Mouse (Mus musculus) hindbrain, embryonic 10.5 days (tissue): ENCODE measurements around the gene Krtap4-6. TPM values are rescaled to one million over a fixed set of nuclear protein-coding genes. Genes with fewer than 3 reads are reported as not detected.
"Not testable (repeated sequence)": the region's sequence is repeated elsewhere in the genome, so short reads cannot be mapped to it uniquely, and the experiment has no call there.

Source experiments
- DNase-seq: peaks from one replicate; pipeline ENCODE4 v3.0.0-alpha.2; 2017; ENCODE audit warnings: low spot score
- H3K27ac ChIP-seq: fragments of 300-500 bp; sonication (generic); 2 replicates; pipeline ENCODE4 v1.5.1; 2016; ENCODE audit warnings: mild to moderate bottlenecking, moderate library complexity
- H3K27me3 ChIP-seq: fragments of 300-500 bp; sonication (generic); 2 replicates; pipeline ENCODE4 v1.6.1; 2016; ENCODE audit warnings: mild to moderate bottlenecking; ENCODE audit not compliant: poor library complexity, insufficient read depth, severe bottlenecking
- H3K36me3 ChIP-seq: fragments of 300-500 bp; sonication (generic); 2 replicates; pipeline ENCODE4 v1.6.1; 2016; ENCODE audit warnings: mild to moderate bottlenecking, moderate library complexity
- H3K4me1 ChIP-seq: fragments of 300-500 bp; sonication (generic); replicated peaks from 2 replicates; pipeline ENCODE4 v1.6.1; 2016; ENCODE audit warnings: mild to moderate bottlenecking
- H3K4me3 ChIP-seq: fragments of 300-500 bp; sonication (generic); 2 replicates; pipeline ENCODE4 v1.5.1; 2016; ENCODE audit warnings: mild to moderate bottlenecking, moderate library complexity
- H3K9me3 ChIP-seq: fragments of 300-500 bp; sonication (generic); 2 replicates; pipeline ENCODE4 v1.6.1; 2016; ENCODE audit warnings: mild to moderate bottlenecking, moderate library complexity
- WGBS: fragments of 180-500 bp; shearing (Covaris S2); methylation state at CpG from one replicate; pipeline ENCODE4 v1.1.7; 2016; 5-methylcytosine and 5-hydroxymethylcytosine counted together
- polyA plus RNA-seq: library from polyadenylated mRNA; unstranded; fragments of >200 nt; fragmentation: Nextera tagmentation; extraction: Ambion mirVana; gene quantifications from 2 replicates; pipeline ENCODE4 v1.2.1, GENCODE M21; 2016

The Krtap4-6 gene
- polyA plus RNA-seq, result not detected in 2 replicates

DNA sequence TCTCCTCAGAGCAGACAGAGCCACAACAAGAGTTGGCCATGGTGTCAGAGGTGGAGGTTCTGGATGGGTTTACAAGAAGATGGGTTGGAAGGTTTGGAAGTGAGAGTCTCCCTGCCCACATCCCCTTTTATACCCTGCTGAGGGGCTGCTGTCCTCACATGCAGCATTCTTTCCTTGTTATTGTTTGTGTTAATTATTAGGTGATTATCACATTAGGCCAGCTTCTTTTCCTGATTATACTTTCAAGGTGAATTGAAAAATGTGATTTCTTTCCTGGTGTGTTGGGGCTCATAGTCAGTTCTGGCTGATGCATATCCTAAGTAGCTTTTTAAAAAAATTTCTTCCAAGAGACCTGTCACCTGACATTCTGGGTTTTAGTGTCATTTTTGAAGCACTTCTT lies at the start of gene Krtap4-6:
Gene Krtap4-6 (minus strand): TSS at position 101 of the 400 bp plus-strand sequence.
- DNase-seq, result no peak
- Histone ChIP-seq H3K4me3 (no peak within 1 kb of the TSS), H3K4me1 (no peaks in the 10 kb centered on the region), H3K9me3 (0 out of 2 replicates have a peak, but pooled peaks cover 2% of the 10 kb centered on the region), H3K27ac (no peak within 1 kb of the TSS), H3K27me3 (no peaks in the 10 kb centered on the region), H3K36me3 (no peaks in the 10 kb centered on the region)

DNA sequence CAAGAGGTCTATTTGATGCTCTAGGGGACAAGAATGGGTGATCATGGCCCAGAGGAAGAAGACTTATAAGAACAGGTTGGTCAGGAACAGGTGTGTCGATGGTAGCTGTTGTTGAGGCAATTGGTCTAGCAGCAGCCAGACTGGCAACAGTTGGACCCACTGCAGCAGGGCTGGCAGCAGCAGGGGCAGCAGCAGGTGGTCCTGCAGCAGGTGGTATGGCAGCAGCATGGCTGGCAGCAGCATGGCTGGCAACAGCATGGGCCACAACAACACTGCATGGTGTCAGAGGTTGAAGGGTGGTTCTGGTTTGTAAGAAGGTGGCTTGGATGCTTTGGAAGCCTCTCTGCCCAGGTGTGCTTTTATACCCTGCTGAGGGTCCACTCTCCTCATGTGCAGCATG lies 24.7 kb upstream of the Krtap4-6 start, which contains the start of gene Gm14190:
Gene Gm14190 (minus strand): TSS at position 278 of the 400 bp plus-strand sequence.
- H3K4me1 ChIP-seq, result no peaks in the 10 kb centered on the region
- H3K4me3 ChIP-seq, result no peak within 1 kb of the TSS
- WGBS, result 94% methylated on average over 1 of the region's 1 CpGs
- H3K36me3 ChIP-seq, result no peaks in the 10 kb centered on the region
- no peak for DNase-seq
- no peaks in the 10 kb centered on the region for H3K9me3 ChIP-seq
- H3K27me3 ChIP-seq, result no peaks in the 10 kb centered on the region
- H3K27ac ChIP-seq, result no peak within 1 kb of the TSS

DNA sequence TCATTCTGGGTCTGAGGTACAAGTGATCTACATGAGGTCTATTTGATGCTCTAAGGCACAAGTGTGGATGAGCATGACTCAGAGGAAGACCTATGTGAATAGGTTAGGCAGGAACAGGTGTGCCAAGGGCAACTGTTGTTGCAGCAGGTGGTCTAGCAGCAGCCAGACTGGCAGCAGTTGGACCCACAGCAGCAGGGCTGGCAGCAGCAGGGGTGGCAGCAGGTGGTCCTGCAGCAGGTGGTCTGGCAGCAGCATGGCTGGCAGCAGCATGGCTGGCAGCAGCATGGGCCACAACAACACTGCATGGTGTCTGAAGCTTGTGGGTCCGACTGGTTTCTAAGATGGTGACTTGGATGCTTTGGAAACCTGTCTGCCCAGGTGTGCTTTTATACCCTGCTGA lies 19.5 kb upstream of the Krtap4-6 start:
- not testable (repeated sequence) for H3K36me3 ChIP-seq, H3K27ac ChIP-seq, H3K9me3 ChIP-seq, H3K27me3 ChIP-seq, H3K4me3 ChIP-seq, DNase-seq, H3K4me1 ChIP-seq
- WGBS, result 66% methylated on average over 1 of the region's 1 CpGs

DNA sequence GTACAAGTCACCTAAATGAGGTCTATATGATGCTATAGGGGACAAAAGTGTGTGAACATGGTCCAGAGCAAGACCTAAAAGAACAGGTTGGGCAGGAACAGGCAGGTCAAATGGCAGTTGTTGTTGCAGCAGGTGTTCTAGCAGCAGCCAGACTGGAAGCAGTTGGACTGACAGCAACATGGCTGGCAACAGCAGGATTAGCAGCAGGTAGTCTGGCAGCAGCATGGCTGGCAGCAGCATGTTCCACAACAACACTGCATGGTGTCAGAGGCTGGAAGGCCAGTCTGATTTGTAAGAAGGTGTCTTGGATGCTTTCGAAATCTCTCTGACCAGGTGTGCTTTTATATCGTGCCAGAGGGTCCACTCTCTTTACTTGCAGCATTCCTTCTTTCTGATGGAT lies 17.7 kb upstream of the Krtap4-6 start:
- H3K27ac ChIP-seq, result no peak overlapping the region
- H3K4me3 ChIP-seq, result no peak overlapping the region
- H3K9me3 ChIP-seq, result no peaks in the 10 kb centered on the region
- 91% methylated on average over 2 of the region's 2 CpGs for WGBS
- no peaks in the 10 kb centered on the region for H3K4me1 ChIP-seq
- no peak for DNase-seq
- H3K36me3 ChIP-seq, result no peaks in the 10 kb centered on the region
- H3K27me3 ChIP-seq, result no peaks in the 10 kb centered on the region

DNA sequence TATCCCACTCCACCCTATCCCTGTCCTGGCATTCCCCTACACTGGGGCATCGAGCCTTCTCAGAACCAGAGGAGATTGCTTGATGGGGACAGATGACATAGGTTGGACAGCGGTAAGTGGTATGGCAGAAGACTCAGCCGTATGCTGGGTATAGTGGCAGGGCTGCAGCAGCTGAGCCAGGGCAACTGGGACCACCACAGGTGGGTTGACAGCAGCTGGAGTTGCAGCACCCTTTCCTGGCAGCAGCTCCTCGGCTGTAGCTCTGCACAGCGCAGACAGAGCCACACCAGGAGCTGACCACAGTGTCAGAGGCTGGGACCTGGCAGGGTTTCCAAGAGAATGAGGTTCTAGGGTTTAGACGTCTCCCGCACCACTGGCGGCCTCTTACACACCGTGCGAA lies 3.0 kb downstream of the Krtap4-6 start:
- no peak for DNase-seq
- 0 out of 2 replicates have a peak, but pooled peaks cover 2% of the 10 kb centered on the region for H3K9me3 ChIP-seq
- H3K4me3 ChIP-seq, result no peak overlapping the region
- no peaks in the 10 kb centered on the region for H3K36me3 ChIP-seq
- H3K4me1 ChIP-seq, result no peaks in the 10 kb centered on the region
- 89% methylated on average over 10 of the region's 10 CpGs for WGBS
- H3K27ac ChIP-seq, result no peak overlapping the region
- H3K27me3 ChIP-seq, result no peaks in the 10 kb centered on the region

DNA sequence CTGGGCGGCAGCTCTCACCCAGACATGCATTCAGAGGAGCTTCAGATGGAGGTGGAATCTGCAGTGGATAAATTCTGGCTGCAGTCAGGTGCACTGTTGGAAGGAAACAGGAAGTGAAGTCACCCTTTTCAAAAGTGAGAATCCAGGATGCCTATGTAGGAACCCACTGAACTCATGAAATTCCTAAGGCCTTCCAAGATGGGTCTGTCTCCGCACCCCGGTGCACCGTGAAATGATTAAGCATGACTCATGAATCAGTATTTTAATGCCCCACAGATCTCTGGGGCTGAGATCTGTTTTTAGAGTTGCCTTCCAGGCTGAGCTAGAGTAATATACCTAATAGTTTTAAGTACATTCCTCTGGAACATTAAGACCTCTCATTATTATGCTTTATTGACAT lies 6.5 kb downstream of the Krtap4-6 start:
- DNase-seq, result no peak
- Histone ChIP-seq H3K36me3 (no peaks in the 10 kb centered on the region), H3K27me3 (no peaks in the 10 kb centered on the region), H3K4me3 (no peak overlapping the region), H3K27ac (no peak overlapping the region), H3K4me1 (0 out of 2 replicates have a peak, but pooled peaks cover 3% of the 10 kb centered on the region), H3K9me3 (no peaks in the 10 kb centered on the region)
- WGBS, result 89% methylated on average over 4 of the region's 4 CpGs

DNA sequence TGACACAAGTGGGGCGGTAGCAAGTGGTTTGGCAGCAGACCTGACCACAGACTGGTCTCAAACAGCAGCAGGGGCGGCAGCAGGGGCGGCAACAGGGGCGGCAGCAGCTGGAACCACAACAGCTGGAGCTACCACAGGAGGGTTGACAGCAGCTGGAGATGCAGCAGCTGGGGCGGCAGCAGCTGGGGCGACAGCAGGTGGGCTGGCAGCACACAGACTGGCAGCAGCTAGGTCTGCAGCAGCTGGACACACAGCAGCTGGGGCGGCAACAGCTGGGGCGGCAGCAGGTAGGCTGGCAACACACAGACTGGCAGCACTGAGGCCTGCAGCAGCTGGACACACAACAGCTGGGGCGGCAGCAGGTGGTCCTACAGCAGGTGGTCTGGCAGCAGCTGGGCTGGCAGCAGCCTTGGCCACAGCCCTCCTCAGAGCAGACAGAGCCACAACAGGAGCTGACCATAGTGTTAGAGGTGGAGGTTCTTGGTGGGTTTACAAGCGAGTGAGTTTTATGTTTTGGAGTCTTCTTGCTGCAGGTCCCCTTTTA lies 7.2 kb downstream of the Krtap4-6 start, which contains the start of gene Gm11563:
Gene Gm11563 (minus strand): TSS at position 494 of the 544 bp plus-strand sequence.
- DNase-seq, H3K4me3 ChIP-seq, H3K9me3 ChIP-seq, H3K27ac ChIP-seq, H3K27me3 ChIP-seq, H3K4me1 ChIP-seq, H3K36me3 ChIP-seq: not testable (repeated sequence)
- 68% methylated on average over 10 of the region's 10 CpGs for WGBS

DNA sequence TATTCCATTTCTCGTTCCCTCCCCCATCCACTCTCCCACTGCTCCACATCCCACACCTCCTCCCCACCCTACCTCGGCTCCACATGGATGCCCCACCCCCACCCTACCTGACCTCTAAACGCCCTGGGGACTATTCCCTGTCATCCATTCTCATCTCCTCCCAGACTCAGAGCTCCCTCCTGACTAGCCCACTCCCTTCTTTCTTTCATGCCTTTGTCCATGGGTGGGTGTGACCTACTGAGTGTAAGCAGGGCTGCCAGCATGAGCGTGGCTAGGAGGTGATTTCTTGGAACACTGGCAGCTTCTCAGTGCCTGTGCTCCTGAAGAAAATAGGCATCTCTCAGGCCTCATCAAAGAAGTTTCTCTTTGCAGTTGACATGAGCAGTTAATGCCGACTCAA lies 8.7 kb downstream of the Krtap4-6 start:
- no peak overlapping the region for H3K27ac ChIP-seq
- H3K9me3 ChIP-seq, result no peaks in the 10 kb centered on the region
- H3K27me3 ChIP-seq, result no peaks in the 10 kb centered on the region
- WGBS, result 47% methylated on average over 5 of the region's 5 CpGs
- no peak for DNase-seq
- H3K4me3 ChIP-seq, result no peak overlapping the region
- H3K4me1 ChIP-seq, result 0 out of 2 replicates have a peak, but pooled peaks cover 3% of the 10 kb centered on the region
- H3K36me3 ChIP-seq, result no peaks in the 10 kb centered on the region

DNA sequence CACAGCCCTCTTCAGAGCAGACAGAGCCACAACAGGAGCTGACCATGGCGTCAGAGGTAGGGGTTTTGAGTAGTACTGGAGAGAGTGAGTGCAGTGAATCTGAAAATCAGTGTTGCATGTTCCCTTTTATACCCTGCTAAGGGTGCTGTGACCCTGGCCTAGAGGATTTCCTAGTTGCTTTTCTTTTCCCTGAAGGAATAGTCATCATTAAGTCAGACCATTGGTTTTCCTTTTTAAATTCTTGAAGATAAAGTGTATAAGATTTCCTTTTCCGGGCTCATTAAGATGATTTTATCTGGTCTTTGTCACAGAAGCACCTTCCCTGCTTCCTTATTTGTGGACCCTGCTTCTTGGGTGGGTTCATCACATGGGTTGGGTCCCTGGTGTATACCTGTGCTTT lies 15.6 kb downstream of the Krtap4-6 start, which contains the start of gene Gm11555:
Gene Gm11555 (minus strand): TSS at position 101 of the 400 bp plus-strand sequence.
- Histone ChIP-seq H3K4me1 (no peaks in the 10 kb centered on the region), H3K27ac (no peak within 1 kb of the TSS)
- 83% methylated on average over 2 of the region's 2 CpGs for WGBS

DNA sequence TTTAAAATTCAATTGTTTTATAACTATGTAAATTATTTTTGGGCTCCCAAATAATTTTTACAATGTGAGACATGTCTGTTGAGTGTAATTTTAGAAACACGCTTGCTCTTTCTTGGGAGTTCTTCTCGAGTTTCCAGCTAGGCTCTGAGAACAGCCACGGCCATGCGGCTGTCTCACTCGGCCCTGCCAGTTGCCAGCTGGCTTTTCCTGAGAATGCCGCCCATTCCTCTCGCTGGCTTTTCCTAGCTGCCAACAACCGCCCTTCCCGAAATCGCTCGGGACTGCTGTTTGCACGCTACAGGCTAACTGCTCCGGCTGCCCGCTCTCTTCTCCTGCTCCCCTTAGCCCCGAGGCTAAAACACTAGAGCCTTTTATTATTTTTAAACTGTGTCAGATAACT lies 19.3 kb downstream of the Krtap4-6 start:
- 90% methylated on average over 15 of the region's 15 CpGs for WGBS
- Histone ChIP-seq H3K4me3 (no peak overlapping the region), H3K4me1 (no peaks in the 10 kb centered on the region), H3K36me3 (no peaks in the 10 kb centered on the region), H3K9me3 (no peaks in the 10 kb centered on the region), H3K27me3 (no peaks in the 10 kb centered on the region), H3K27ac (no peak overlapping the region)
- no peak for DNase-seq

More for the DNA sequence above, 15.6 kb downstream of the Krtap4-6 start, which contains the start of gene Gm11555:
- Histone ChIP-seq H3K36me3 (no peaks in the 10 kb centered on the region), H3K4me3 (no peak within 1 kb of the TSS), H3K9me3 (no peaks in the 10 kb centered on the region), H3K27me3 (no peaks in the 10 kb centered on the region)
- DNase-seq, result no peak

DNA sequence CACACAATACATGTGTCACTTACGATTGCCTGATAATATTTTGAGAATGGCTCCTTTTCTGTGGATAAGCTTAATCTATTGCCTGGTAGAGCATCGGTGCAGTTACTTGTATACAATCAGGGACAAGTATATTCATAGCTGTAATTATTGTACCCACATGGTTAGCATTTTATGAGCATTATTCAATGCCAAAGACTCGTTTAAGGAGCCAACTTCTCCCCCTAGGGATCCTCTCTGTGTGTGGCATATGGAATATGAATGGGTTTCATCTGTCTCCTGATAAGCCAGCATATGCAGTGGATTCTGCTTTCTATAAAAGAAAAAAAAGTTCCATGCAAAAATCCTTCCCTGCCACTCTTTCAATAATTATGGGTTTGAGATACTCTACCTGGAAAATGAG lies 21.4 kb downstream of the Krtap4-6 start:
- H3K27ac ChIP-seq, result no peak overlapping the region
- WGBS, result 83% methylated on average over 3 of the region's 3 CpGs
- no peak overlapping the region for H3K4me3 ChIP-seq
- no peaks in the 10 kb centered on the region for H3K27me3 ChIP-seq
- H3K36me3 ChIP-seq, result no peaks in the 10 kb centered on the region
- no peak for DNase-seq
- no peaks in the 10 kb centered on the region for H3K4me1 ChIP-seq
- H3K9me3 ChIP-seq, result no peaks in the 10 kb centered on the region

DNA sequence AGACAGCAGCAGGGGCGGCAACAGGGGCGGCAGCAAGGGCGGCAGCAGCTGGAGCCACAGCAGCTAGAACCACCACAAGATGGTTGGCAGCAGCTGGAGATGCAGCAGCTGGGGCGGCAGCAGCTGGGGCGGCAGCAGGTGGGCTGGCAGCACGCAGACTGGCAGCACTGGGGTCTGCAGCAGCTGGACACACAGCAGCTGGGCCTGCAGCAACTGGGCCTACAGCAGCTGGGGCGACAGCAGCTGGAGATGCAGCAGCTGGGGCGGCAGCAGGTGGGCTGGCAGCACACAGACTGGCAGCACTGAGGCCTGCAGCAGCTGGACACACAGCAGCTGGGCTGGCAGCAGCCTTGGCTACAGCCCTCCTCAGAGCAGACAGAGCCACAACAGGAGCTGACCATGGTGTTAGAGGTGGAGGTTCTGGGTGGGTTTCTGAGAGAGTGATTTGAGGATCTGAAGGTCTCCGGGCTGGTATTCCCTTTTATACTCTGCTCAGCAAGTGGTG lies 22.1 kb downstream of the Krtap4-6 start, which contains the start of gene Krtap4-7:
Gene Krtap4-7 (minus strand): TSS at position 455 of the 505 bp plus-strand sequence.
- 81% methylated on average over 9 of the region's 9 CpGs for WGBS
- H3K36me3 ChIP-seq, DNase-seq, H3K9me3 ChIP-seq, H3K27ac ChIP-seq, H3K4me1 ChIP-seq, H3K4me3 ChIP-seq, H3K27me3 ChIP-seq: not testable (repeated sequence)

DNA sequence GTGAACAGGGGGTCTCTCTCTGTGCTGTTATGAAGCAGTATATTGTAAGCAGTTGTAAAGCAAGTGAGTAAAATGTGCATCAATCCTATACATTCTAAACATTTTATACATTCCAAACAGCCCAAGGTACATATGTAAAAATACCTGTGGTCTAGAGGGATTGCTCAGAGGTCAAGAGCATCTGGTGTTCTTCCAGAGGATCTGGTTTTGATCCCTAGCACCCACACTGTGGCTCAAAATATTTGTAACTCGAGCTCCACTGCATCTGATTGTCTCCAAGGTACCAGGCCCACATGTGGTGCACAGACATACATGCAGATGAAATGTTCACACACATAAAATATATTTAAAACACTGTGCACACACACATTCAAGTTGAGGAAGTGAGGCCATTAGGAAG lies 24.8 kb downstream of the Krtap4-6 start:
- DNase-seq, result no peak
- WGBS, result 48% methylated on average over 1 of the region's 1 CpGs

More for the DNA sequence above, 24.8 kb downstream of the Krtap4-6 start:
- H3K27ac ChIP-seq, result no peak overlapping the region
- H3K4me1 ChIP-seq, result no peaks in the 10 kb centered on the region
- no peaks in the 10 kb centered on the region for H3K36me3 ChIP-seq
- H3K27me3 ChIP-seq, result no peaks in the 10 kb centered on the region
- no peak overlapping the region for H3K4me3 ChIP-seq
- H3K9me3 ChIP-seq, result no peaks in the 10 kb centered on the region
